Mouse (Mus musculus): ENCODE measurements around the gene Ccdc184. TPM values are rescaled to one million over a fixed set of nuclear protein-coding genes. Genes with fewer than 3 reads are reported as not detected.

Ccdc184 gene
- polyA plus RNA-seq, 1 experiment = 30.9 TPM

GRCm38 (mm10) chr15:98134034-98134433 lies 32.9 kb upstream of the Ccdc184 start:
- Histone ChIP-seq H3K27me3 (ENCODE audit: control insufficient read depth, insufficient read depth, low read length) (no peaks in the 10 kb centered on the region), H3K27ac (ENCODE audit: insufficient read depth, low read length) (peak overlapping the region; percentile 29; the same call in 1 of the 2 replicates), H3K4me1 (ENCODE audit: control insufficient read depth, insufficient read depth, low read length) (0 out of 2 replicates have a peak, but pooled peaks cover 4% of the 10 kb centered on the region), H3K4me3 (replicated peaks; ENCODE audit: insufficient read depth, low read depth, low read length) (no peak overlapping the region)
- DNase-seq = peak in 1 of 2 experiments; percentile 47
- TF ChIP-seq CTCF (IDR thresholded peaks at IDR 0.05; ENCODE audit: borderline replicate concordance, insufficient read depth, low read depth, low read length) (no peak), POLR2A (IDR thresholded peaks at IDR 0.05; ENCODE audit: borderline replicate concordance, insufficient read depth, low read length) (no peak)
- 71% methylated on average over 4 of the region's 4 CpGs for WGBS

DNA sequence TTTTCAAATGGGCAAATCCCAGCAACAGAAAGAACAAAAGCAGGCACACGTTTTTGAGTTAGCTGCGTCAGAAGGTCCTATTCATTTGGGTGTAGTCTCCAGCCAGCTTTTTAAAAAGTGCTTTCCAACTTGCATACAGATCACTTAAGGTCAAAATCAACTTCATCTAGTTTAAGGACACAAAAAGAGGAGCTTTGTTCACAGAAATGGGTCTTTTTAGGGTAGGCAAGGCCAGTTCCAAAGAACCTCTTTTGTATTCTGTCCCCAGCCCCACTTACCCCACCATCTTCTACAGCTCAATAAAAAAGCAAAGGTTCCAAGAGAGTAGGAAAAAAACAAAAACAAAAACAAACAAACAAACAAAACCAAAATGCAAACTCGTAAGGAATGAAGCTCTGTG lies 32.3 kb upstream of the Ccdc184 start:
- H3K4me1 ChIP-seq (ENCODE audit: control insufficient read depth, insufficient read depth, low read length) = 0 out of 2 replicates have a peak, but pooled peaks cover 4% of the 10 kb centered on the region
- WGBS = 75% methylated on average over 3 of the region's 3 CpGs
- TF ChIP-seq CTCF (IDR thresholded peaks at IDR 0.05; ENCODE audit: borderline replicate concordance, insufficient read depth, low read depth, low read length) = no peak
- no peak for TF ChIP-seq POLR2A (IDR thresholded peaks at IDR 0.05; ENCODE audit: borderline replicate concordance, insufficient read depth, low read length)
- peak overlapping the region; percentile 4; the same call in 1 of the 2 replicates for H3K27ac ChIP-seq (ENCODE audit: insufficient read depth, low read length)
- peak in 1 of 2 experiments; percentile 37 for DNase-seq
- no peaks in the 10 kb centered on the region for H3K27me3 ChIP-seq (ENCODE audit: control insufficient read depth, insufficient read depth, low read length)
- no peak overlapping the region for H3K4me3 ChIP-seq (replicated peaks; ENCODE audit: insufficient read depth, low read depth, low read length)

- Histone ChIP-seq H3K4me1 (ENCODE audit: control insufficient read depth, insufficient read depth, low read length) (0 out of 2 replicates have a peak, but pooled peaks cover 4% of the 10 kb centered on the region), H3K4me3 (replicated peaks; ENCODE audit: insufficient read depth, low read depth, low read length) (no peak overlapping the region), H3K27ac (ENCODE audit: insufficient read depth, low read length) (0 out of 2 replicates have a peak overlapping the region, but pooled peaks have one; percentile 4), H3K27me3 (ENCODE audit: control insufficient read depth, insufficient read depth, low read length) (no peaks in the 10 kb centered on the region)
- 90% methylated on average over 13 of the region's 13 CpGs for WGBS
- no peak for DNase-seq
- no peak for TF ChIP-seq POLR2A (IDR thresholded peaks at IDR 0.05; ENCODE audit: borderline replicate concordance, insufficient read depth, low read length)
- no peak for TF ChIP-seq CTCF (IDR thresholded peaks at IDR 0.05; ENCODE audit: borderline replicate concordance, insufficient read depth, low read depth, low read length)
Observed at GRCm38 (mm10) chr15:98135671-98136070, 31.3 kb upstream of the Ccdc184 start.

DNA sequence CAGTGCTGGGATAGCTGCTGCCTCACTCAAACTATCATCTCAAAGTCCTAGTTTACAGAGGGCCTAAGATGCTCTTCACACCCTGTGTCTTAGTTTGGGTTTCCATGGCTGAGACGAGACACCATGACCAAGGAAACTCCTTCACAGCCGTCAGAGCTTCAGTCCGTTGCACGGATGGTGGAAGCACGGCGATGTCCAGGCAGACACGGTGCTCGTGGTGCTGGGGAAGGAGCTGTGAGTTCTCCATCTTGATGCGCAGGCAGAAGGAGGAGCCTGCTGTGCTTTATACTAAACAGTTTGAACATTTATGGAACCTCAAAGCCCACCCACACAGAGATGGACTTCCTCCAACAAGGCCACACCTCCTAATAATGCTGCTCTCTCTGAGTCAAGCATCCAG lies 30.1 kb upstream of the Ccdc184 start:
- no peak overlapping the region for H3K4me3 ChIP-seq (replicated peaks; ENCODE audit: insufficient read depth, low read depth, low read length)
- 0 out of 2 replicates have a peak, but pooled peaks cover 4% of the 10 kb centered on the region for H3K4me1 ChIP-seq (ENCODE audit: control insufficient read depth, insufficient read depth, low read length)
- WGBS = 81% methylated on average over 9 of the region's 9 CpGs
- no peak overlapping the region for H3K27ac ChIP-seq (ENCODE audit: insufficient read depth, low read length)
- no peak for DNase-seq
- no peak for TF ChIP-seq CTCF (IDR thresholded peaks at IDR 0.05; ENCODE audit: borderline replicate concordance, insufficient read depth, low read depth, low read length)
- TF ChIP-seq POLR2A (IDR thresholded peaks at IDR 0.05; ENCODE audit: borderline replicate concordance, insufficient read depth, low read length) = no peak
- H3K27me3 ChIP-seq (ENCODE audit: control insufficient read depth, insufficient read depth, low read length) = no peaks in the 10 kb centered on the region

DNA sequence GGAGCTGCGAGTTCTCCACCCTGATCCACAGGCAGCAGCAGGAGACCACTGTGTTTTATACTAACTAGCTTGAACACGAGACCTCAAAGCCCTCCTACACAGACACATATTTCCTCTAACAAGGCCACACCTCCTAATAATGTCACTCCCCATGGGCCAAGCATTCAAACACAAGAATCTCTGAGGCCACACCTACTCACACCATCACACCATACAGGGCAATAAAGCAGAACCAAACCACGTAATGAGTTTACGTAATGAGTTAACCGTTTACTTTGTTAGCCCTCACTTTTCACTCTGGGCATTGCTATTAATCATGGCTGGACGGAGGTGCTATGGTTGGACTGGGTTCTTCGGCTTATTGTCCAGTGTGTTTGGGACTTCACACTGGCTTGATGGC lies 27.2 kb upstream of the Ccdc184 start:
- Histone ChIP-seq H3K27me3 (ENCODE audit: control insufficient read depth, insufficient read depth, low read length) (no peaks in the 10 kb centered on the region), H3K4me3 (replicated peaks; ENCODE audit: insufficient read depth, low read depth, low read length) (no peak overlapping the region), H3K4me1 (ENCODE audit: control insufficient read depth, insufficient read depth, low read length) (0 out of 2 replicates have a peak, but pooled peaks cover 2% of the 10 kb centered on the region), H3K27ac (ENCODE audit: insufficient read depth, low read length) (no peak overlapping the region)
- no peak for TF ChIP-seq POLR2A (IDR thresholded peaks at IDR 0.05; ENCODE audit: borderline replicate concordance, insufficient read depth, low read length)
- no peak for TF ChIP-seq CTCF (IDR thresholded peaks at IDR 0.05; ENCODE audit: borderline replicate concordance, insufficient read depth, low read depth, low read length)
- 84% methylated on average over 7 of the region's 7 CpGs for WGBS
- DNase-seq = no peak

DNA sequence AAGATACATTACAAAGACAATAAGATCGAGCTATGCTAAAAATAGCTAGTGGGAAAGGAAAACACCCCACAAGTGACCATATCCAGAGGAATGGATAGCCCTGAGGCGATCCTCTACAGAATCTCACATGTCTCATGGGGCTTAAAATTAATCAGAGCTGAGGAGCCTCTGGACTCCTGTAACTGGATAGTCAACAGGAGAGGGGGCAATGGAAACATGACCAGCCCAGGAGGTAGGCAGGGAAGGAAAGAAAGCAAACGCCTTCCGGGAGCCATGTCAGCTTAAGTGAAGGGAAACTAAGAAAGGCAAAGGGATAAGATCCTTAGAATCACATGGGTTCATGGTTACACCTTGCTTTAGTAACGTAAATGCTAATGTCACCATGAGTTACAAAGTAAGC lies 26.1 kb upstream of the Ccdc184 start:
- 94% methylated on average over 5 of the region's 5 CpGs for WGBS
- H3K4me1 ChIP-seq (ENCODE audit: control insufficient read depth, insufficient read depth, low read length) = peaks cover 4% of the 10 kb centered on the region; the same call in 1 of the 2 replicates
- TF ChIP-seq POLR2A (IDR thresholded peaks at IDR 0.05; ENCODE audit: borderline replicate concordance, insufficient read depth, low read length) = no peak
- TF ChIP-seq CTCF (IDR thresholded peaks at IDR 0.05; ENCODE audit: borderline replicate concordance, insufficient read depth, low read depth, low read length) = no peak
- no peaks in the 10 kb centered on the region for H3K27me3 ChIP-seq (ENCODE audit: control insufficient read depth, insufficient read depth, low read length)
- H3K27ac ChIP-seq (ENCODE audit: insufficient read depth, low read length) = no peak overlapping the region
- DNase-seq = no peak
- H3K4me3 ChIP-seq (replicated peaks; ENCODE audit: insufficient read depth, low read depth, low read length) = no peak overlapping the region

- H3K27ac ChIP-seq (ENCODE audit: insufficient read depth, low read length) = no peak overlapping the region
- TF ChIP-seq CTCF (IDR thresholded peaks at IDR 0.05; ENCODE audit: borderline replicate concordance, insufficient read depth, low read depth, low read length) (no peak), POLR2A (IDR thresholded peaks at IDR 0.05; ENCODE audit: borderline replicate concordance, insufficient read depth, low read length) (no peak)
- no peak overlapping the region for H3K4me3 ChIP-seq (replicated peaks; ENCODE audit: insufficient read depth, low read depth, low read length)
- 78% methylated on average over 10 of the region's 10 CpGs for WGBS
- H3K4me1 ChIP-seq (ENCODE audit: control insufficient read depth, insufficient read depth, low read length) = peaks cover 4% of the 10 kb centered on the region; the same call in 1 of the 2 replicates
- H3K27me3 ChIP-seq (ENCODE audit: control insufficient read depth, insufficient read depth, low read length) = no peaks in the 10 kb centered on the region
- DNase-seq = no peak
Observed at GRCm38 (mm10) chr15:98142515-98142914, 24.4 kb upstream of the Ccdc184 start.

DNA sequence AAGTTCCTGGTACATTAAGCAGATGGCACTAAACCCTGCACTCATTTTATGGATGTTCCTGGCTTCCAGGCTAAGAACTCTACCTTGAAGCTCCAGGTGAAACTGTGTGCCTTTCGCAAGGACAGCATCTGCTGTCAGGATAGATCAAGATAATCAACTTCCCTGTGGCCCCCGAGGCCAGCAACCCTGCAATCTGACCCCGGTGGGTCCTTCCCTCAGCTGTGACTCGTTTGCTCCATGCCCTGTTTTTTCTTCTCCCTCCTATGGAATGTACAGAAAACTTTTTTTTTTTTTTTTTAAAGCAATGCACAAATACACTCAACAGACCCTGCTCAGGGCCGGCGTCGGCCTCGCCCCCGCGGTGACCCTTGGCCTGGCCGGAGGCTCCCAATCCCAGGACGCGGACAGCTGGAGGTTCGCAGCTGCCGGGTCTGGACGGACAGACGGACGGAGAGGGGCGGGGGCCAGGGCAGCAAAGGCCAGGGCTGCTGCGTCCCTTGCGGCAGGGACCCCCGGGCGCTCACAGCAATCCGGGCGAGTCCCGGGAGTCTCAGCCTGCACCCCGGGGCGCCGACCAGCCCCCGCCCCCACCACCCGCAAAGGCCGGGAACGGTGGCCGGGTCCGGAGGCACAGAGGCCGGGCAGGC lies 22.0 kb upstream of the Ccdc184 start:
- no peak for TF ChIP-seq CTCF (IDR thresholded peaks at IDR 0.05; ENCODE audit: borderline replicate concordance, insufficient read depth, low read depth, low read length)
- no peak for TF ChIP-seq POLR2A (IDR thresholded peaks at IDR 0.05; ENCODE audit: borderline replicate concordance, insufficient read depth, low read length)
- peak overlapping the region; percentile 72 for H3K4me3 ChIP-seq (replicated peaks; ENCODE audit: insufficient read depth, low read depth, low read length)
- WGBS = under 1% methylated on average over 36 of the region's 36 CpGs
- DNase-seq = no peak
- H3K27me3 ChIP-seq (ENCODE audit: control insufficient read depth, insufficient read depth, low read length) = no peaks in the 10 kb centered on the region
- H3K4me1 ChIP-seq (ENCODE audit: control insufficient read depth, insufficient read depth, low read length) = peaks cover 9% of the 10 kb centered on the region; the same call in 1 of the 2 replicates
- H3K27ac ChIP-seq (ENCODE audit: insufficient read depth, low read length) = peak overlapping the region; percentile 5; the same call in 1 of the 2 replicates

Measured in cerebellum, adult 2 months (tissue).